Mouse (Mus musculus) liver, embryonic 14.5 days (tissue): ENCODE measurements around the gene Gm21095. TPM values are rescaled to one million over a fixed set of nuclear protein-coding genes. Genes with fewer than 3 reads are reported as not detected.
"Not testable (repeated sequence)": the region's sequence is repeated elsewhere in the genome, so short reads cannot be mapped to it uniquely, and the experiment has no call there.

Experiments used
- ATAC-seq: fragments of 200-750 bp; cut with Nextera tagmentation; 2 replicates; pipeline ENCODE4 v1.8.0; 2017; ENCODE audit warnings: moderate number of reproducible peaks, mild to moderate bottlenecking, moderate library complexity; ENCODE audit not compliant: insufficient read depth
- DNase-seq, 3 experiments: peaks; one replicate each; pipeline ENCODE4 v3.0.0-alpha.2; 2012 to 2013; ENCODE audit warnings: low read depth in 3 of 3, low spot score in 3 of 3
- H3K27ac ChIP-seq: fragments of 300-500 bp; sonication (generic); 2 replicates; pipeline ENCODE4 v1.5.1; 2014; ENCODE audit warnings: moderate library complexity, mild to moderate bottlenecking, control low read depth, inconsistent platforms
- H3K27me3 ChIP-seq: fragments of 300-500 bp; sonication (generic); 2 replicates; pipeline ENCODE4 v1.6.1; 2014; ENCODE audit warnings: mild to moderate bottlenecking, low read length, moderate library complexity; ENCODE audit not compliant: control insufficient read depth, insufficient read depth
- H3K36me3 ChIP-seq: fragments of 300-500 bp; sonication (generic); replicated peaks from 2 replicates; pipeline ENCODE4 v1.6.1; 2014; ENCODE audit warnings: low read depth; ENCODE audit not compliant: control insufficient read depth, insufficient read depth
- H3K4me1 ChIP-seq, 2 experiments: fragments of 200-500 bp in 1 of 2; fragments of 300-500 bp in 1 of 2; sonication (generic) in 1 of 2; replicated peaks; 2 replicates each; pipeline ENCODE4 v1.6.1; 2012 to 2014; ENCODE audit warnings: antibody characterized with exemption in 1 of 2, inconsistent platforms in 1 of 2, low read length in 1 of 2; ENCODE audit not compliant: control insufficient read depth in 2 of 2, insufficient read depth in 2 of 2
- H3K4me2 ChIP-seq: fragments of 300-500 bp; sonication (generic); 2 replicates; pipeline ENCODE4 v1.6.1; 2014; ENCODE audit warnings: low read depth, mild to moderate bottlenecking, control low read depth, moderate library complexity
- H3K4me3 ChIP-seq, 2 experiments: fragments of 200-500 bp in 1 of 2; fragments of 300-500 bp in 1 of 2; sonication (generic) in 1 of 2; 2 replicates each; pipeline ENCODE4 v1.5.1; 2012 to 2014; ENCODE audit warnings: low read depth in 2 of 2, low read length in 2 of 2, mild to moderate bottlenecking in 2 of 2, control low read depth in 1 of 2, inconsistent platforms in 1 of 2, moderate library complexity in 1 of 2; ENCODE audit not compliant: insufficient read depth in 1 of 2
- H3K9ac ChIP-seq: fragments of 300-500 bp; sonication (generic); replicated peaks from 2 replicates; pipeline ENCODE4 v1.6.1; 2014; ENCODE audit warnings: mild to moderate bottlenecking, control low read depth, moderate library complexity
- H3K9me3 ChIP-seq: fragments of 300-500 bp; sonication (generic); 2 replicates; pipeline ENCODE4 v1.6.1; 2016; ENCODE audit warnings: low read length, mixed read lengths; ENCODE audit not compliant: control insufficient read depth
- WGBS: fragments of 180-500 bp; shearing (Covaris S2); extraction: QIAGEN DNeasy Blood & Tissue Kit; methylation state at CpG from one replicate; pipeline ENCODE4 v1.1.7; 2014; ENCODE audit not compliant: insufficient replicate concordance; 5-methylcytosine and 5-hydroxymethylcytosine counted together
- polyA plus RNA-seq, 2 experiments: library from polyadenylated mRNA; depleted of rRNA in 1 of 2; stranded (reverse) in 1 of 2; unstranded in 1 of 2; fragments of >200 nt; fragmentation: Nextera tagmentation in 1 of 2; extraction: Ambion mirVana in 1 of 2; gene quantifications; 2 replicates each; pipeline versions ENCODE4 v1.2.1 to v1.2.3; 2012 to 2014

Gm21095 gene
- polyA plus RNA-seq (2012; rRNA removed) (not detected in 2 replicates), polyA plus RNA-seq (2014; fragmentation: Nextera tagmentation; extraction: Ambion mirVana) (not detected in 2 replicates)

DNA sequence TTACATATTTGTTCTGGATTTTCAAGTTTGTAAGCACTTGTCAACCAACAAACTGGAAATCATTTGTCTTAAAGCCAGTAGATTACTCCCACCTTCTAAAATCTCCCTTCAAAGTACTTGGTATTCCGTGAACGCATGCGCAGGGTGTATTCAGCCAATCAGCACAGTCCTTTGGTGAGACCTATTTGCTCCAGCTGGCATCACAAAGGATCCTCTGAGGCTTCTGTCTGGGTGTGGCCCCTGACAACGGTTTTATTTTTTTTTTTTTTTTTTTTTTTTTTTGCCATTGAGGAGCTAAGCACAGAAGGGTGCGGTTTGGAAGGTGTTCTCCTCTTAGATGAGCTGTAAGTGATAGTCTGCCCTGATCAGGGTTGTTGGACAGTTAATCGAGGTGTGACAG, at the start of gene Gm21095:
Gm21095 (plus strand) TSS at position 301 of the 400 bp plus-strand sequence.
- WGBS = no CpG with 5 or more reads among the region's 6 CpGs
- H3K4me1 ChIP-seq, H3K4me3 ChIP-seq, H3K9ac ChIP-seq, H3K36me3 ChIP-seq, DNase-seq, H3K27me3 ChIP-seq, H3K27ac ChIP-seq, ATAC-seq, H3K4me2 ChIP-seq, H3K9me3 ChIP-seq: not testable (repeated sequence)
